Mouse (Mus musculus): Measurements from ENCODE around the gene Arid4a. TPM values are rescaled to one million over a fixed set of nuclear protein-coding genes. Genes with fewer than 3 reads are reported as not detected.

Gene Arid4a
- polyA plus RNA-seq, 1 experiment from 2014 or later = 30.3 TPM

- no peak for DNase-seq (ENCODE audit: low spot score)
- no peak overlapping the region for H3K27ac ChIP-seq (replicated peaks; ENCODE audit: low read depth, low read length)
- ATAC-seq (replicated peaks; ENCODE audit: insufficient number of reproducible peaks, low FRiP score, low TSS enrichment, low read depth) = no peak
- no peaks in the 10 kb centered on the region; the same call in 1 of the 2 replicates for H3K36me3 ChIP-seq (replicated peaks; ENCODE audit: control insufficient read depth, insufficient read depth, low read depth, low read length)
- H3K27me3 ChIP-seq (ENCODE audit: control insufficient read depth, insufficient read depth, low read length) = no peaks in the 10 kb centered on the region
- no peak overlapping the region for H3K4me2 ChIP-seq (ENCODE audit: low read depth, low read length)
- H3K9me3 ChIP-seq (replicated peaks; ENCODE audit: control insufficient read depth, low read length) = no peaks in the 10 kb centered on the region
- no peaks in the 10 kb centered on the region for H3K4me1 ChIP-seq (ENCODE audit: control insufficient read depth, insufficient read depth, low read length)
- no peak overlapping the region for H3K9ac ChIP-seq (replicated peaks; ENCODE audit: low read length)
- H3K4me3 ChIP-seq (ENCODE audit: low read depth, low read length) = no peak overlapping the region
These were observed 125.4 kb downstream of the Arid4a start for GRCm38 (mm10) chr12:71141189-71141588.

- Histone ChIP-seq H3K9me3 (replicated peaks; ENCODE audit: control insufficient read depth, low read length) (no peaks in the 10 kb centered on the region), H3K9ac (replicated peaks; ENCODE audit: low read length) (no peak overlapping the region), H3K27ac (replicated peaks; ENCODE audit: low read depth, low read length) (no peak overlapping the region), H3K4me3 (ENCODE audit: low read depth, low read length) (no peak overlapping the region), H3K4me1 (ENCODE audit: control insufficient read depth, insufficient read depth, low read length) (no peaks in the 10 kb centered on the region), H3K36me3 (replicated peaks; ENCODE audit: control insufficient read depth, insufficient read depth, low read depth, low read length) (peaks cover 3% of the 10 kb centered on the region), H3K4me2 (ENCODE audit: low read depth, low read length) (no peak overlapping the region), H3K27me3 (ENCODE audit: control insufficient read depth, insufficient read depth, low read length) (no peaks in the 10 kb centered on the region)
- no peak for ATAC-seq (replicated peaks; ENCODE audit: insufficient number of reproducible peaks, low FRiP score, low TSS enrichment, low read depth)
- DNase-seq (ENCODE audit: low spot score) = peak; percentile 65
- WGBS = 83% methylated on average over 3 of the region's 3 CpGs
These were observed 131.9 kb downstream of the Arid4a start for GRCm38 (mm10) chr12:71147641-71148040.

Other genes with a start within 250 kb of the Arid4a start
- 63.5 and 68.9 TPM in 2 replicates for gene Frmd6, start 190.5 kb upstream of the Arid4a start, polyA plus RNA-seq (2014; fragmentation: Nextera tagmentation; extraction: Ambion mirVana)
- 282 and 305 TPM in 2 replicates for gene Actr10, start 78.1 kb upstream of the Arid4a start, polyA plus RNA-seq (2014; fragmentation: Nextera tagmentation; extraction: Ambion mirVana)
- 743 and 805 TPM in 2 replicates for gene Psma3, start 41.4 kb upstream of the Arid4a start, polyA plus RNA-seq (2014; fragmentation: Nextera tagmentation; extraction: Ambion mirVana)
- not detected in 2 replicates for gene Tomm20l, start 95.4 kb downstream of the Arid4a start, polyA plus RNA-seq (2014; fragmentation: Nextera tagmentation; extraction: Ambion mirVana)
- 74.1 and 84.1 TPM in 2 replicates for gene Timm9, start 120.7 kb downstream of the Arid4a start, polyA plus RNA-seq (2014; fragmentation: Nextera tagmentation; extraction: Ambion mirVana)
- 18.0 and 19.0 TPM in 2 replicates for gene 2700049A03Rik, start 120.9 kb downstream of the Arid4a start, polyA plus RNA-seq (2014; fragmentation: Nextera tagmentation; extraction: Ambion mirVana)